Mouse (Mus musculus) lung, postnatal 14 days (tissue): ENCODE data around the gene Tmem178.
A peak's percentile ranks its signal among the peaks of the same experiment; 100 is the strongest.
"Not testable (repeated sequence)": the region's sequence is repeated elsewhere in the genome, so short reads cannot be mapped to it uniquely, and the experiment has no call there.

Experiments used
- DNase-seq: peaks from one replicate; pipeline ENCODE4 v3.0.0; 2021

Gene Tmem178

DNA sequence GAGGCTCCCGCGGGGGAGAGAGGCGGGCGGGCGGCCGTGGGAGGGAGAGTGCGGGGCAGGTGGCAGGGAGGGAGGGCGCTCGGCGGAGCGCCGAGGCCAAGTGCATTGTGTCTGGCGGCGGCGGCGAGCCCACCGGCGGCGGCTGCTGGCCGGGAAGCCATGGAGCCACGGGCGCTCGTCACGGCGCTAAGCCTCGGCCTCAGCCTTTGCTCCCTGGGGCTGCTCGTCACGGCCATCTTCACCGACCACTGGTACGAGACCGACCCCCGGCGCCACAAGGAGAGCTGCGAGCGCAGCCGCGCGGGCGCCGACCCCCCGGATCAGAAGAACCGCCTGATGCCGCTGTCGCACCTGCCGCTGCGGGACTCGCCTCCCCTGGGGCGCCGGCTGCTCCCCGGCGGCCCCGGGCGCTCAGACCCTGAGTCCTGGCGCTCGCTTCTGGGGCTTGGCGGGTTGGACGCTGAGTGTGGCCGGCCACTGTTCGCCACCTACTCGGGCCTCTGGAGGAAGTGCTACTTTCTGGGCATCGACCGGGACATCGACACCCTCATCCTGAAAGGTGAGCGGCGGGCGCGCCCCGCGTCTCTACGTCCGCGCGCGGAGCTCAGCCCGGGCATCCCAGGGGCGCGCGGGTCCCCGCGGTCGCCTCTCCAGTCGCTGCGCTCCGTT is at the start of gene Tmem178:
Tmem178 (plus strand) TSS at position 103 of the 669 bp plus-strand sequence.
- peak; percentile 18 for DNase-seq

DNA sequence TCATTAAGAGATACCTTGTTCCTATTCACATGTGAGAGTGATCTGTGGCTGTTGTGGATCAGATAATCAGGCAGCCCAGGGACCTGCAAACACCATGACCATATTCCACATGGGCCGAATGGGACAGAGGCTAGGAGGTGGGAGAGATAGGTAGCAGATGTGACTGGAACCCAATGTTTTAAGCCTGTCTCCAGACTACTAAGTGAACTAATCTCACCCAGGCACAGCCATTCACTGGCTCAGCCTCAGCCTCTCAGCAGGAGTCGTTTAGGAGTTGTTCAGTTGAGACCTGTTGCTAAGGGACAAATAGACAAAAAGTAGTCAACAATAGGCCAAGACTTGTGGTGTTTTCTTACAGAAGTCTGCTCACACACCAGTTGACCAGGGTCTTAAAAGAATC is 48.0 kb upstream of the Tmem178 start:
- no peak for DNase-seq

DNA sequence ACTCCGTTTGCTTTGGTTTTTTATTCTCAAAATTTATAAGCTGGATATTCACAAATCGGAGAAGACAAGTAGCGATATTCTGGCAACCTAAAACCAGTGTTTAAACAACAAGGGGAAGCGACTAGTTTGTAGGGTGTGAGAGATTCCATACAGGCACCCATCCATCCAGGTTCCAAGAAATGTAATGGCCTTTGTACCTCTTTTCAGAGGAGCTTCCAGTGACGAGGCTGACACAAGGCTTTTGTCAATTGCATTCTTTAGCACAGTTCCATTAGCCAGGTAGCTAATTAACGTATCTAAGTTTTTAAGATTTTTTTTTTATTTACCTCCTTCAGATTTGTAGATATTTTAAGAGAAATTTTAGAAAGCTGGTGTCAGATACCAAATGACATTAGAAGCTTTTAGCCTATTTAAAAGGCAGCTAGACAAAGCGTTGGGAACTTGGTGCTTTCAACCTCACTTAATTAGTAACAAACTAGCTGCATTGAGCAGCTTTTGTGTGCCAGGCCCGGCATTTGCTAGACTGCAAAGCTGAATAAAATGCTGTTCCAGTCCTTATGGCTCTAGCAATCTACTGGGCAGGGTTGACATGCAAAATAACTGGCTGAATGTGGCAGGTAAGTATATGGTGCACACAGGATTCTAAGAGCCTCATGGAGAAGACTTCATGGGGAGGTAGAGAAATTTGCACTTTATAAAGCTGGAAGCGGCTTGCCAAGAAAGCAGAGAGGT is 46.6 kb upstream of the Tmem178 start:
- DNase-seq: no peak

DNA sequence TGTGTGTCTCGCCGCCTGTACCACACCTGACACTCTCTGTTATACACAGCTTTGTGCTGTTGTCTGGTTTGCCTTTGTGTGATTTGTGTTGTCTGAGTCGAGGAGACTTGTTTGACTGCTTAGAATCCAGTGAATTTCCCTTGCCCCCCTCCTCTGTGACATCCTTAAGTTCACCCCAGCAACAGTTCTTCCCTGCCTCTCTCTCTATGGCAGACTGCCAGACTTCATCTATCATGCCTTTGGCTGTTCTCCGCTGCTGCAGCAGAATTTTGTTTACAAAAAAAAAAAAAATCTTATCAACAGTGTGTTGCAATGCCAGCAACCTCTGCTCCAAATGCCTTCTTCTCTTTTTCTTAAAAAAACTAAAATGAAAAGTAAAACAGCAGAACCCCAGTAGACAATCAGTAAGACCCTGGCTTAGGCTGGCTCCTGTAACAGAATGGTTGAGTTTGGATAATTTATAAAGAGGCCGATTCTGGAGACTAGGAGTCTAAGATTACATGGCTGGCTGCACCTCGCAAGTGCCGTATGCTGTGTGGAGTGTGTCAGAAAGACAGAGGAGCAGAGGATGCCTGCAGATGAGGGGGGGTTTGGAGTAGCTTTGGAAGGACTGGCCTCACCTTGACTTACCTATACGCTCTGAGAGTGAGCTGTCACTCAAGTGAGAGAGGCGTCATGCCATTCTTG is 44.8 kb upstream of the Tmem178 start:
- peak; percentile 76 for DNase-seq

DNA sequence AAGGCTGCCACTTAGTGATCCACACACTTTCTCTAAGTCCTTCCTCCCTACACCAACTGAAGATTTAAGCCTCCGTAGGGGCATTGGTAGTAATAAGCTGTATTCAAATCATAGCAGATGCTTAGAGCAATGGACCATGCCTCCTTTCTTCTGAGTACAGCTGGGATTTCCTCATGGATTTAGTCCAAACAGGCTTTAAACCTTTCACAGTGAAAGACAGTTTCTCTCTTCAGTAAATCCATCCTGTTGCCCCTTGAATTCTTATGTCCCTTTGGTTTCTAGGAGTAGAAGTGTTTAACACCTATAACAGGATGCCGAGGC is 44.3 kb upstream of the Tmem178 start:
- no peak for DNase-seq

DNA sequence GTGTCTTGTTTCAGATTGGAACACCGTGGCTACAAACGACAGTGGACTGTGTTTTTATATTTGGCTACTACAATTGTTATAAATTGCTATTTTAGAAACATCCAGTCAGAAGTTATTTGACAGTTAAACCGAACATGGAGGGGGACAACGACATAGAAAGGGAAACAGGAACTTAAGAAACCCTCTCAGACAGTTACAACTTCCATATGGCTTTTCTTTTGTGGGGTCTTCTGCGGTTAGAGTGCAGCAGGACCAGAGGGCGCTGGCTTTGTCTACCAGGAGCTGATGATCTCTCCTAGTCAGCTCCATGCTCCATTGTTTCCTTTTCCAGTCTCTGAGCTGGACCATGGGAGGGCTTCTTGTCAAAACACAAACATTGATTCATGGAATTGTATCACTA is 42.5 kb upstream of the Tmem178 start:
- DNase-seq: no peak

DNA sequence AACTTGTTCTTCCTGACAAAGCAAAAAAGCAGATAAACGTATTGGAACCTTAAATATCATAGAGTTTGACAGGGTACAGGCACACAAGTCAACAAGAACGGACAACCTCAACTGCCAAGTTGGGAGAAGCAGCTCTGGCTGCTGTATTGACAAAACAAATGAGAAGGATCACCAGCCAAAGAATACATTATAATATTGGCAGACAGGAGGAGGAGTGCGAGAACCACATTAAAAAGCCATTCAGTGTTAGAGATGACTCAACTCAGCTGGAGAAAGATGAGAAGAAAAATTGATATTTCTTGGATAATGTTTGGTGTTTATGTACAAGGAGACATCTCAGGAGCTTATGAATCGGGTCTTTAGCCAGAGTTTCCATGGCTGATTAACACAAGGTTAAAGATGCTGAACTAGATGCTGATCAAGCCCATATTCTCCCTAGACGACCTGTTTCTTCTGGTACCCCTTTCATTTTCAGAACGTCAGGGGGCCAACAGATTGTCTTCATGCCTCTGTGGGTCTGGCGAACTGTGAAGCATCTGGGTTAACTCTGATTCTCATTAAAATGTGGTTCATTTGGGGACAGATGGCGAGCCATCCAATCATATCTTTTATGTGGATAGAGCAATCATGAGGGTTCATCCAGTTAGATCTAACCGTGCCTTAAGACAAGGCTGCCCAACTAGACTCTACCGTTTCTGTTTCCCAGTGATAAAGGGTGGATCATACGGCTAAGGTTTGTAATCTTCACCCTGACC is 41.1 kb upstream of the Tmem178 start:
- no peak for DNase-seq

DNA sequence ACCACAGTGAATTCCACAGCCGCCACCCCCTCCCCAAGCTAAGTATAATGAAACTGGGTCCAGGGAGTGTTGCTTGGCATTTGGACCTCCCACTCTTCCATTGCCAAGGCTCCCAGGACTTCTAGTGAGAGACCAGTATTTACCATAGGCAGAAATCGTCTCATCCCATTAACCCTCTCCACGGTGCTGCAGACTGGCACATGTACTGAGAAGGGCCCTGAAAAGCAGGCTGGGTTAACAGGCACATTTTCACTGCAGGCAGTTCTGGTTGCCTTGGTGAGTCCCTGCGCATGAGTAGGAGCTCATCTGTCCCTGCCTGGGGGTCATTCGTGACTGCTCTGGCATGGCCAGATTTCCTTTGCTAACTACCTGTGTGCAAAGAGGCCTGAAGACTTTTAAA is 40.4 kb upstream of the Tmem178 start:
- DNase-seq: no peak

DNA sequence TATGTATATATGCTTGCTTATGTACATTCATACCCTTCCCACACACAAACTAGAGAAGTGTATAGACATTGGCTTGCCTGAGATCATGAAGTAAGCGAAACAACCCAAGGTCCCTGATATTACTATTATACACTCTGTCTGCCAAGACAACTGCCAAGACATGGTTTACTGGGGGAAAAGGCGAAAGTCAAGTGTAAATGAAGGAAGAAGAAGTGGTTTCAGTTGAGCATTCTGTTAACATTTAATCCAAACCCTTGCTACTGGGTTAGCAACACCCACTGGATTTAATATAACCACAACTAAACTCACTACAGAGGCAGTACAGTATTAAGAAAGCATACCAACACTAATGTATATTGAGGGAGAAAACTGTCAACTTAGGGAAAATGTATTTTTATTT is 28.8 kb upstream of the Tmem178 start:
- DNase-seq: no peak

DNA sequence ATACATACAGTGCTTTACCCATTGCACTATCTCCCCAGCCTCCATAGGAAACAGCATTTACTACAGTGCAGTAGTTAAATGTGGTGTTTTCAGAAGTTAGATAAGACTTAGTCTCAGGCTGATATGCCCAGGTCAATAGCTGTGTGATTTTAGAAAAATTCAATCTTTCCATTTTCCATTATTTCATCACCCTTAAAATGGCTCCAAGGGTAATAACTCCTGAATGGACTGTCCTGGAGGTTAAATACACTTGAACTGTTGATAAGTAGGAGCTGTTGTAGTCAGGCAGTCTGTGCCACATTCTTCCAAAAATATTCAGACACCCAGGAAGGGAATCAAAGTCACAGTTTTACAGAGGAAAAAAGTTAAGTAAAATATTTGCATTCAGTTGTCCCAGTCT is 25.2 kb upstream of the Tmem178 start:
- no peak for DNase-seq

DNA sequence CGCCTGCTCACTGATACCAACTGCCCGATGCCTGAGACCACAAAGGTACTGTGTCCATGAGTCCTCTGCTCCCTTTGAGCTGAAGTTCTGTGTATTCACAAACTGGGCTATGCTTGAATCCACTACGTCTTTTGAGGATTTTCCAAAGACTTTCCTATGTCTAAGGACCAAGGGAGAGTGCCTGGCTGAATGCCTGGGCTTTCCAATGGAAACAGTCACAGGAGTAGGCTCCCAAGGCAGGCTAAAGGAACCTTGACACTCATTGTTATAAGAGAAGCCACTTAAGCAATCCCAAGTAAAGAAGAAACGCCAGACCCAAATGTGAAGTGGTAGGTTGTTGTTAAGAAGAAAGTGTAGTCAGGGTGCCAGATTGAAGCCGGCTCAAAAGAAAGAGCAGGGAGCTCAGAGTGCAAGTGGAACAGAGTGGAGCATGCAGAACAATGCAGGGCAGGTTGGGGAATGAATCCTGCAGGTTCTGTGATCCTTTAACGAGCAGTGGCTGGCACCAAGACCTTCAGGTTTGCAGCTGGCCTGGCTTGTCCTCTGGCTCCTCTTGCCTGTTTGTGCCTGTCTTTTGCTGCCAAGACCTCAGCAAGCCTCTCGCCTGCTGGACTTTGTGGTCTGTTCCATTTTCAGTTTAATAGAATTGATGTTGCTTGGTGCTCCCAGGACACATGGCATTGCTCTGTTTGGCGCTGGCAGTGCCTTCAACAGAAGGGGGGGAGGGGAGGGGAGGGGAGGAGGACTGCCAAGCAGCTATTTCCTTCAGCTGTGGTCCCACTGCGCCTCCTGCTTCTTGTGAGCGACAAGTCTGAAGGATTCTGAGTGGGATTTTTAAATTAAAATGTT is 22.9 kb upstream of the Tmem178 start:
- peak; percentile 31 for DNase-seq

DNA sequence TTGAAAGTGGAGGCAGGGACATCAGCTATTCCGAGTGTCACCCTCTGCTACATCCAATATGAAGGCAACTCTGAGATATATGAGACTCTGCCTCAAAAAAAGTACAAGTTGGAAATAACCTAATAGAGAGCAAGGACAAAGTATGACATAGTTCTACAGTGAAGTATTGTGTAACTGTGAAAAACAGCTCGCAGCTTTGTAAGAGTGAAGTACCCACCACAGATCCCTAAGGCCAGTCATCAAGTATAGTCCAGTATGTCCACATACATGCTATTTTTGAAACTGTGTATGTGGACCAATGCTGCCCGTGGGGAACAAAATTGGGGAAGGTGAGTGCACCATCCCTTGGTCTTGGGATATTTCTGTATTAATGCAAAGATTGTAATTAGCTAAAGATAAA is 18.9 kb upstream of the Tmem178 start:
- no peak for DNase-seq

DNA sequence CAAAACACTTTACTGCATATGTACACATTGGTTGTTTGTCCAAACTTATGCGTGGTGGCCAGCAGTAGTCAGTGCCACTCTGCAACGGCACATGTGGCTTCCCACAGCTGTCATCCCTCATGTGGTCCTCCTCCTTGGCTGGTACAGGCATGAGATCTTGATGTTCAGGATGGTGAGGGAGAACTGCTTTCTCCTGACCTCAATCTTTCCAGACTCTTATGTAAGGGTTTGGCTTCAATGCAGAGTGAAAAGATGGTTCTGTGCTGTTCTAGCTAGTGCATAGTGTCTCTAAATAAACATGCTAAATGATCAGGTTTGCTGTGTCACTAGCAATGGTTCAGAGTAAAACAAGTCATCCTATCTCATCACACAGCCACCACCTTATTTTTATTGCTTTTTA is 17.3 kb upstream of the Tmem178 start:
- DNase-seq: no peak

DNA sequence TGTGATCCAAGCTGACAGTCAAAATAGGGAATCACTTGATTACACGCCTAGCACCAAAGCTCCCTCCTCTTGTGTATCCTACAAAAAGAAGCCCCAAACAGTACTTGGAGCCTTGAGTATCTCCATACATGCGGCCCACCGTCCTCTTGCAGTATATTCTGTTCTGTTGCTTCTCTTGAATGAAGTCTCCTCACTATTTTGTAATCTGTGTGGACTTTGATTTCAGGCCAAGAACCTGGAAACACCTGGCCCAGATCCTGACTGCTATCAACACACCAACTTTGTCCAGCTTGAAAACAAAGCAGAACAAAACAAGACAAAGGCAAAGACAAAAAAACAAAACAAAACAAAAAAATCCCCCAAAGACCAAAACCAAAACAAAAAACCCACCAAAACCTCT is 11.7 kb upstream of the Tmem178 start:
- DNase-seq: no peak

DNA sequence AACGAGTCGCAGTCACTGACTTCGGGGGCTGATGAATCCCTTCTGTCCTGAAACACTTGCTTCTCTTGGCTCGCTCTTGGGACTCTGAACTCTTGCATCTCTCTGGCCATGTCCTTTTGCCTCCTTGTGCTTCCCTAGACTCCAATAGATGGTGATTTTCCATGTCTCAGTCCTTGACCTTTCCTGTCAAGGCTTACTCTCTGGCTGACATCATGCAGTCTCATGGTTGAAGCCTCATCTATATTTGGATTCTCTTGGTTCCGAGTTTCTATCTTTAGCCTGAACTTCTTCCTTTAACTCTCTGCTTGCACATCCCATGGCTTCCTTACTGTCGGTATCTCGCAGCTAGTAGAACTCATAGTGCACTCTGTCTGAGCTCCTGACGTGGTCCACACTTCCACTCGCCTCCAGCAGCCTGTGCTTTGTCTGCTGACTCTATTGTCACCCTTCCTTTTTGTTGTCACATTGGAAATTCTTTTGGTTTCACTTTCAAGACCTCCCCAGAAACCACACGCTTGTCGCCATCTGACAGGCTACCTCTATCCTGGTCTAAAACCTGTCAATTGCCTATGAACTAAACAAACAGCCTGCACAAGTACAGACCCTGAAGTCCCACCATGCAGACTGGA is 10.9 kb upstream of the Tmem178 start:
- DNase-seq: no peak

DNA sequence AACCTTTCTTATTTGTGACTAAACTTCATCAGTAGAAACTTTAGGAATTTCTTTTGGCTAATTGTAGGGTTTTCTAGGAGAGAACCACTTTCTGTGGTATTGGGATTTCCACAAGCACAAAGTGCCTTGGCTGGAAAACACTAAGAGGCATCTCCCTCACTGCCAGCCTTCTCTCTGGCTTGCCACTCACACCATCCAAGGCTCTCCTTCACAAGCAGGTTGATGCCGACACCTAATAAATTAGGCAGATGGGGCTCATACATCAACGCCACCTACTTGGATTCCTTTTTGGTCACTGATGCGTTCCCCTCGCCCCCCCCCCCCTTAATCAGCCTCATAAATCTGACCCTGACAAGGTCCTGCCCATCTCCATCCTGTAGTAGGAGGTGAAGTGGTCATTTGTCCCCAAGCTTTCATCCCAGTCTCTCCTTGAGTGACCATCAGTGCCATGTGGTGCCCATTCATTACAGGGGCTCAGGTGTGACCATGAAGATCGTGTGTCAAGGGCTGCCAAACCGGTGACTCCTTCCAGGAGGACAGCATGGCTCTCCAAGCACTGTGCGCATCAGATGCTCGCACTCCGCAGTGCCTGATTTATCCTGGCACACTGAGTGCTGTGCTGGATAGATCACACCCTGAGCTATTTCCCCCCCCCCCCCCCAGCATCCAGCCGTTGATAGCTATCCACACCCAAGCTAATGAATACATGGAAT is 8.5 kb upstream of the Tmem178 start:
- DNase-seq: no peak

DNA sequence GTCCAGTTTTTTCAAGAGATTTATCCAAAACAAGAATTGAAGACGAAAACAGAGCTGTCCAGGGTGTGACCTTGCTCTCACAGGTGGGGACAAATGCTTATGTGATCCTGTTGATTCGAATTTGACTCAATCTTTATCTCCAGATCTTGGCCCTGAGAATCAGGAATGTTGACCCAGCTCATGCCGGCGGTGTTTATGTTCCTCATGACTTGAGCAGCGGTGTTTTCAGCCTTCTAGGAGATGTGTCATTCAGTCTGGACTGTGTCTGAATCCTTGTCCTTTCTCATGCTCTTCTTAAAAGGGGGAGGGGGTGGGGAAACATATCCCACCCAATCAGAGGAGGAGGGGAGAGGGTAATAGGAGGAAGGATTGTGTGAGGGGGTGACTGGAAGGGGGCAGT is 7.9 kb upstream of the Tmem178 start:
- DNase-seq: no peak

DNA sequence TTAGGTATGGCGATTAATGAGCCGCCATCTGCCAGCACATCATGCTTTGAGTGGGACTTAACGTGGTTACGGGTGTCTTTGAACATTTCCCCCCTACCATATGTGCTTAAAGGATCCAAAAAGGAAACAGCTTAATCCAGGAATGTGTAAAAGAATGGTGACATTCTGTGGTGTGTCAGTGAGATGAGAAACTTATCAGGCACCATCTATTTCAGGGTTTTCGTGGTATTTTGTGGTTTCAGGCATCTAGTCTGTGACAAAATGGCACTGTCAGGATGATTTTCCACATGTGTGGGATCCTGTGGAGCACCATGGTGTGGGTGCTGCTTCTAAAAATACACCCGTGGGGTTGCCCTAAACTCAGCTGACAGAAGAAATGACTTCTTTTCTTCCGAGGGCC is 4.6 kb upstream of the Tmem178 start:
- DNase-seq: no peak

DNA sequence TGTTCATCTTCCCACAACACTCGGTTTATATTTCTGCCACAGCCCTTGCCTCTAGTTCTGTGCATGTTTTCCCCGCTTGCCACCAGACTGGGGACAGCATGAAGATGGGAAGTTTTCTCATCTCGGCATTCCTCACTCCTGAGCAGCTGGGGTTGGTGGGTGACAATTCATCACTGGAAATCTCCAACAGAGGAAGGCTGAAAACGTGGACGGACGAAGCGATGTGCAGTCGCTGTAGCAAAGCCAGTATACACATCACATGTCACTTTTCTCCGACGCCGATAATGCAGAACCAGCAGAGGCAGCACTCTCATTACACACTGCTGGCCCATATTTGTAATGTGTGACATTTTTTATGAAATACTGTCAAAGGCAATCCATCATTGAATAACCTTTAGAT is 2.6 kb upstream of the Tmem178 start:
- no peak for DNase-seq

DNA sequence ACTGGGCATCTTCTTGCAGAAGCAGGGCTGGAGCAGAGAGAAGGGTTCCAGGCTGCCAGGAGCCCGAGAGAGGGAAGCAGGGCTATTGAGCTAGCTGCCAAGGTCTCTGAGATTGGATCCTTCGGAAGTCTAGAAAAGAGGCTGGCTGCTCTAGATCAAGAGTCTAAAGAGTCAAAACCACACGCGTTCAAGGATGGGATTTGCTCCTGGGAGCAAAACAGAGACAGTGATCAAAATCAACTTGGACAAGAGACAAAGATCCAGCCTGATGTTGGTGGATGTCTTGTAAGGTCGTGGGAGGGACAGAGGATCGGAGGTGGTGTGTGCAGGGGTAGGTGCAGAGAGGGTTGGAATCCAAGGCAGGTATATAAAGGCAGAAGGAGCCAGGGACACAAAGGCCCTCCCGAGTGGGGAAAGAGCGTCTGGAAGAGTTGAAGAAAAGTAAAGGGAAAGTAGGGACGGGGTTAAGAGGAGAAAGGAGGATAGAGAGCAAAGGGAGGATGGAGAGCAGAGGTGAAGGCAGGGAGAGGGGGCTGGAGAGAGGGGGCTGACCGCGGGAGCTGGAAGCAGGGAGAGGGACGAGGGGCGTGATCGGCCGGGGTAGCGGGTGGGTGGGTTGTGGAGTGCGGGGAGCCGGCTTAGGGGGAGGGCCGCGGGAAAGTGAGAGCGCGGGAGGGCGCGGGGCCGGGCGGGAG is 450 bp upstream of the Tmem178 start:
- no peak for DNase-seq

DNA sequence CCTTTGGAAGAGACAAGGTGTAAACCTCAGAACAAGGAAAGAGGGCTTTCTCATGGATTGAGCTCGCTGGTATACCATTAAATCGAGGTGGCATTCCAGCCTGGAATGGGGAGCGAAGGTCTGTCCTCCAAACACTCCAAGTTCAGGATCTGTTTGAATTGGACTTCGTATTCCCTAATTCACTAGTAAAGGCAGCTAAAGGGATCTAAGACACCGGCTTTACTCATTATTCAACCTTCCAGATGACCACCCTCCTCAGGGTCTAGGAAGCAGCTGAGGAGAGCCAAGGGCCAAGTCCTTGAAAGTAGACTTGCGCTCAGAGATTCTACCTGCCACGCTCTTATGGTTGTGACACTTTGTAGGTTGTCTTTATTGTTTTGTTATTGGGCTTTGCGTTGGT is 1.1 kb downstream of the Tmem178 start:
- not testable (repeated sequence) for DNase-seq
